Mouse (Mus musculus) neutrophil, adult 5-6 weeks (primary cell): Measurements from ENCODE around the gene Dgkh. TPM values are rescaled to one million over a fixed set of nuclear protein-coding genes. Genes with fewer than 3 reads are reported as not detected.

Experiments
- ATAC-seq: fragments of 151-379, 151-347 bp; 2 replicates; pipeline ENCODE4 v1.8.0; 2017; ENCODE audit warnings: mild to moderate bottlenecking, moderate TSS enrichment; ENCODE audit not compliant: insufficient number of reproducible peaks, poor library complexity, low FRiP score, severe bottlenecking; ENCODE audit errors: extremely low read depth
- total RNA-seq: library from RNA; stranded (forward); fragments of 200-1000 nt; gene quantifications from 2 replicates; pipeline ENCODE4 v1.2.3, GENCODE M21; 2017

Dgkh gene
- total RNA-seq, 1 experiment from 2014 or later: 12.3 TPM

- peak; percentile 53 for ATAC-seq
These were observed 82.9 kb downstream of the Dgkh start for GRCm38 (mm10) chr14:78649525-78650274.

GRCm38 (mm10) chr14:78645622-78646021 is 87.0 kb downstream of the Dgkh start:
- no peak for ATAC-seq

GRCm38 (mm10) chr14:78641314-78641713 is 91.3 kb downstream of the Dgkh start:
- no peak for ATAC-seq

GRCm38 (mm10) chr14:78639691-78640090 is 92.9 kb downstream of the Dgkh start:
- no peak for ATAC-seq

- no peak for ATAC-seq
These were observed 96.8 kb downstream of the Dgkh start for GRCm38 (mm10) chr14:78635612-78636400.

- no peak for ATAC-seq
These were observed 99.8 kb downstream of the Dgkh start for GRCm38 (mm10) chr14:78632747-78633146.

GRCm38 (mm10) chr14:78630923-78631875 is 101.4 kb downstream of the Dgkh start:
- ATAC-seq: no peak

- 0 out of 2 replicates have a peak, but pooled peaks have one; percentile 39 for ATAC-seq
These were observed 104.9 kb downstream of the Dgkh start for GRCm38 (mm10) chr14:78627516-78628275.

- no peak for ATAC-seq
These were observed 113.7 kb downstream of the Dgkh start for GRCm38 (mm10) chr14:78618883-78619295.

- ATAC-seq: no peak
These were observed 119.0 kb downstream of the Dgkh start for GRCm38 (mm10) chr14:78613569-78613968.

GRCm38 (mm10) chr14:78612111-78612788 is 120.3 kb downstream of the Dgkh start:
- no peak for ATAC-seq

GRCm38 (mm10) chr14:78594916-78595315 is 137.7 kb downstream of the Dgkh start:
- ATAC-seq: no peak

GRCm38 (mm10) chr14:78592965-78593364 is 139.6 kb downstream of the Dgkh start:
- ATAC-seq: no peak

- ATAC-seq: no peak
These were observed 142.2 kb downstream of the Dgkh start for GRCm38 (mm10) chr14:78590335-78590734.

- ATAC-seq: no peak
These were observed 148.4 kb downstream of the Dgkh start for GRCm38 (mm10) chr14:78584222-78584621.

- no peak for ATAC-seq
These were observed 149.4 kb downstream of the Dgkh start for GRCm38 (mm10) chr14:78583168-78583567.

- no peak for ATAC-seq
These were observed 156.7 kb downstream of the Dgkh start for GRCm38 (mm10) chr14:78575899-78576298.

- ATAC-seq: no peak
These were observed 164.2 kb downstream of the Dgkh start for GRCm38 (mm10) chr14:78568410-78568809.
